Mouse (Mus musculus) cerebellum, adult 2 months (tissue): Measurements from ENCODE around the gene Ube2k. TPM values are rescaled to one million over a fixed set of nuclear protein-coding genes. Genes with fewer than 3 reads are reported as not detected.

Experiments used
- DNase-seq, 2 experiments: peaks; one replicate each; pipeline ENCODE4 v3.0.0; 2021
- H3K27ac ChIP-seq: fragments of 200-500 bp; 2 replicates; pipeline ENCODE4 v1.5.1; 2012; ENCODE audit warnings: low read length, control low read depth, inconsistent platforms; ENCODE audit not compliant: insufficient read depth
- H3K27me3 ChIP-seq: fragments of 200-500 bp; 2 replicates; pipeline ENCODE4 v1.6.1; 2012; ENCODE audit warnings: inconsistent platforms, mild to moderate bottlenecking, low read length, moderate library complexity; ENCODE audit not compliant: control insufficient read depth, insufficient read depth
- H3K4me1 ChIP-seq: fragments of 200-500 bp; 2 replicates; pipeline ENCODE4 v1.6.1; 2011; ENCODE audit warnings: low read length; ENCODE audit not compliant: control insufficient read depth, insufficient read depth
- H3K4me3 ChIP-seq: fragments of 200-500 bp; replicated peaks from 2 replicates; pipeline ENCODE3; 2011; ENCODE audit warnings: mild to moderate bottlenecking, low read depth, low read length, control low read depth; ENCODE audit not compliant: insufficient read depth
- CTCF ChIP-seq: fragments of 200-500 bp; IDR thresholded peaks from 2 replicates; pipeline ENCODE4 v1.5.1; 2011; ENCODE audit warnings: low read depth, mild to moderate bottlenecking, control low read depth, low read length, moderate library complexity, borderline replicate concordance; ENCODE audit not compliant: insufficient read depth
- POLR2A ChIP-seq: fragments of 200-500 bp; IDR thresholded peaks from 2 replicates; pipeline ENCODE4 v1.6.1; 2011; ENCODE audit warnings: low read length, control low read depth, borderline replicate concordance; ENCODE audit not compliant: insufficient read depth
- WGBS: fragments of 180-500 bp; shearing (Covaris S2); methylation state at CpG from one replicate; pipeline ENCODE4 v1.1.7; 2018; 5-methylcytosine and 5-hydroxymethylcytosine counted together
- polyA plus RNA-seq: library from polyadenylated mRNA; depleted of rRNA; stranded (reverse); fragments of >200 nt; gene quantifications from 2 replicates; pipeline ENCODE4 v1.2.3, GENCODE M21; 2012

Gene Ube2k
- polyA plus RNA-seq, 1 experiment, result 110 TPM

DNA sequence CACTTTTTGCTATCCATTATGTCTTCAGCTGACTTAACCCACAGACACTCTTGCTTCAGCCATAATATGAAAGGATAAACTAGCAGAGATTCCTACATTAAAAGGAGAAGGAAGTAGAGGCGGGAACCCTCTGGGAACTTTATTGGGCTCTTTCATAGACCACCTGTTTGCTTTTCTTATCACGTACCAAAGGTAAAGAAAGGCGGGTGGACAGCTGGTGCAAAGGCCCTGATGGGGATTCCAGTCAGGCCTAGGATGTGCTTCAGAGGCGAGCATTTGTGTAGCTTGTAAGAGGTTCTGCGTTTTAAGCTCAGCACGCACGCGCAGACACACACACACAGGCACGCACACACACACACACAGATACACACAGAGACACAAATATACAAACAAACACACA is 35.6 kb upstream of the Ube2k start:
- WGBS, result 92% methylated on average over 9 of the region's 9 CpGs
- no peak for DNase-seq
- no peak overlapping the region for H3K4me3 ChIP-seq
- TF ChIP-seq POLR2A, result no peak
- TF ChIP-seq CTCF, result no peak
- no peaks in the 10 kb centered on the region for H3K4me1 ChIP-seq
- H3K27ac ChIP-seq, result no peak overlapping the region
- no peaks in the 10 kb centered on the region for H3K27me3 ChIP-seq

- DNase-seq, result no peak
- WGBS, result 12% methylated on average over 8 of the region's 8 CpGs
- Histone ChIP-seq H3K27me3 (no peaks in the 10 kb centered on the region), H3K27ac (no peak overlapping the region), H3K4me3 (no peak overlapping the region), H3K4me1 (no peaks in the 10 kb centered on the region)
- TF ChIP-seq POLR2A, result no peak
- no peak for TF ChIP-seq CTCF
Observed at GRCm38 (mm10) chr5:65505786-65506185, 31.2 kb upstream of the Ube2k start.

GRCm38 (mm10) chr5:65508395-65508794 is 28.6 kb upstream of the Ube2k start:
- no peak for DNase-seq
- Histone ChIP-seq H3K27me3 (no peaks in the 10 kb centered on the region), H3K4me3 (no peak overlapping the region), H3K4me1 (no peaks in the 10 kb centered on the region), H3K27ac (no peak overlapping the region)
- WGBS, result 79% methylated on average over 8 of the region's 8 CpGs
- TF ChIP-seq POLR2A, result no peak
- TF ChIP-seq CTCF, result no peak

- no peak for TF ChIP-seq POLR2A
- no peak for TF ChIP-seq CTCF
- H3K27ac ChIP-seq, result no peak overlapping the region
- H3K4me1 ChIP-seq, result no peaks in the 10 kb centered on the region
- no peak overlapping the region for H3K4me3 ChIP-seq
- DNase-seq, result no peak
- WGBS, result 60% methylated on average over 3 of the region's 3 CpGs
- no peaks in the 10 kb centered on the region for H3K27me3 ChIP-seq
Observed at GRCm38 (mm10) chr5:65513506-65513905, 23.5 kb upstream of the Ube2k start.

GRCm38 (mm10) chr5:65514635-65515278 is 22.3 kb upstream of the Ube2k start:
- Histone ChIP-seq H3K4me3 (no peak overlapping the region), H3K27me3 (no peaks in the 10 kb centered on the region), H3K27ac (no peak overlapping the region), H3K4me1 (no peaks in the 10 kb centered on the region)
- WGBS, result 61% methylated on average over 5 of the region's 5 CpGs
- no peak for DNase-seq
- TF ChIP-seq POLR2A, result no peak
- no peak for TF ChIP-seq CTCF

- Histone ChIP-seq H3K4me1 (no peaks in the 10 kb centered on the region), H3K27me3 (no peaks in the 10 kb centered on the region), H3K4me3 (no peak overlapping the region), H3K27ac (no peak overlapping the region)
- no peak for DNase-seq
- WGBS, result 74% methylated on average over 1 of the region's 1 CpGs
- TF ChIP-seq CTCF (no peak), POLR2A (no peak)
Observed at GRCm38 (mm10) chr5:65521803-65522202, 15.2 kb upstream of the Ube2k start.

- no peaks in the 10 kb centered on the region for H3K27me3 ChIP-seq
- no peak for DNase-seq
- H3K27ac ChIP-seq, result no peak overlapping the region
- no peak overlapping the region for H3K4me3 ChIP-seq
- TF ChIP-seq POLR2A (no peak), CTCF (no peak)
- WGBS, result 77% methylated on average over 4 of the region's 4 CpGs
- no peaks in the 10 kb centered on the region for H3K4me1 ChIP-seq
Observed at GRCm38 (mm10) chr5:65524831-65525230, 12.2 kb upstream of the Ube2k start.

DNA sequence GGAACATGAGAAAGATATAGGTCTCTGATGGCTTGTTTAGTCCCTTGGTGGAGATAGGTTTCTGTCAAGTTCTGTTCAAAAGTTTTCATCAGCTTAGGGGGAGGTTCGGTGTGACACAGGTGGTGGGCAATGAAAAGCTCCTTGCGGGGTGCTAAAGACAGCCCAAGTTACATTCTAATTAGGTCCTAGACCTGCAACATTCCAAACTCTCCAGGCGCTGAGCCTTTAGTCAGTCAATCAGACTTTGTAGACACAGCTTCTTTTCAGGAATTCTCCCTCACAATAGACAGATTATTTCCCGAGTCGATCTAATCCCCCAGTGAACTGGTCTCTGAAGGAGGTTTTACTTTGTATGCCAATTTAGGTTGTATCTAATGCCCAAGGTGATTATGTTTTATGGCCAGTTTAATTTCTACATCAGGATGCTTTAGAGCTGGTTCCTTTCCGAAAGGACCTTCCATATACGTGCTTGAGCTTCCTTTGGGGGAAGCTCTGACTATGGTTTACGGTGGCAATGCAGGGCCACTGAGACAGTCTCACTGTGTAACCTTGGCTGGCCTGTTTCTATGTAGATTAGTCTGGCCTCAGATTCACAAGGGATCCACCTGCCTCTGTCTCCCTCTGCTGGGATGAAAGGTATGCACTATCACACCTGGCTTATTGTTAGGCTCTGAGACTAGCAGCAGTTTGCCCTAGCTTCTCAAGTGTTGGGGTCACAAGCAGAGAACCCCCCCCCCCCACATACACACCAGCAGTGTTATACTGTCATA is 11.2 kb upstream of the Ube2k start:
- 25% methylated on average over 8 of the region's 8 CpGs for WGBS

More for the DNA sequence above, 11.2 kb upstream of the Ube2k start:
- peak in 1 of 2 experiments; percentile 24 for DNase-seq
- Histone ChIP-seq H3K27me3 (no peaks in the 10 kb centered on the region), H3K27ac (no peak overlapping the region), H3K4me1 (no peaks in the 10 kb centered on the region), H3K4me3 (no peak overlapping the region)
- TF ChIP-seq CTCF, result peak; percentile 43; the same call in 1 of the 2 replicates
- no peak for TF ChIP-seq POLR2A
